Mouse (Mus musculus) liver, embryonic 14.5 days (tissue): ENCODE data around the gene Nat8f5.

ENCODE experiments used
- CTCF ChIP-seq: IDR thresholded peaks from 2 replicates; pipeline ENCODE4 v1.5.1; 2016; ENCODE audit warnings: antibody characterized with exemption, low read depth, control low read depth
- EP300 ChIP-seq: IDR thresholded peaks from 2 replicates; pipeline ENCODE4 v1.6.1; 2016; ENCODE audit warnings: antibody characterized with exemption, low read depth

DNA sequence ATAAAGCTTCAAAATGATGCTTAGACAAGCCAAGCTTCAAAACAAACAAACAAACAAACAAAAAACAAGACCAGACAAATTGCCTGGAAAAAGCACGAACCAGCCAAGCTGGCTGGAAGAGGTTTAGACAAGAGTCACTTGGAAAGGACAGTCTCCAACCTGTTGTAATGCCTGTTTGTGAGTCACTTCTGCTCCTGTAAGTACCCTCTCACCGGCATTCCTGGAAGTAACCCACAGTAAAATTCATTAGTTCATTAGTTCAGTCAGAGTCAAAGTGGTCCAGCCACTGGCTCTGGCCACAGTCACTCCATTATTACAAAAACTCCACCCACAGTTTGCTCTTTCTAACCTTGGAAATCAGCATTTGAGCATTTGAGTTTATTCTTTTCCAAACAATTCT lies 43.1 kb upstream of the Nat8f5 start:
- TF ChIP-seq CTCF: no peak
- TF ChIP-seq EP300: no peak
